Mouse (Mus musculus): ENCODE data around the gene Il33. TPM values are rescaled to one million over a fixed set of nuclear protein-coding genes. Genes with fewer than 3 reads are reported as not detected.
"Not testable (repeated sequence)": the region's sequence is repeated elsewhere in the genome, so short reads cannot be mapped to it uniquely, and the experiment has no call there.

Gene Il33
- total RNA-seq, 2 experiments from 2014 or later, result 29.9 to 37.1 TPM

GRCm38 (mm10) chr19:29942358-29942757, 17.4 kb downstream of the Il33 start:
- no peak overlapping the region for H3K4me3 ChIP-seq
- DNase-seq (ENCODE audit: extremely low spot score in 1 of 2, low spot score in 2 of 2), result no peak
- no peak for TF ChIP-seq CTCF (IDR thresholded peaks at IDR 0.05)
- no peak overlapping the region for H3K27ac ChIP-seq
- intact Hi-C loops (cut with DNase I), result no loop called here

GRCm38 (mm10) chr19:29944426-29944825, 19.5 kb downstream of the Il33 start:
- H3K27ac ChIP-seq, result no peak overlapping the region
- no peak for TF ChIP-seq CTCF (IDR thresholded peaks at IDR 0.05)
- intact Hi-C loops (cut with DNase I), result no loop called here
- DNase-seq (ENCODE audit: extremely low spot score in 1 of 2, low spot score in 2 of 2), result no peak
- H3K4me3 ChIP-seq, result no peak overlapping the region

- intact Hi-C loops (cut with DNase I); H3K4me3 ChIP-seq; H3K27ac ChIP-seq; DNase-seq (ENCODE audit: extremely low spot score in 1 of 2, low spot score in 2 of 2): not testable (repeated sequence)
Observed at GRCm38 (mm10) chr19:29944935-29945334, 20.0 kb downstream of the Il33 start.

- no peak for TF ChIP-seq CTCF (IDR thresholded peaks at IDR 0.05)
- intact Hi-C loops (cut with DNase I), result no loop called here
- no peak overlapping the region for H3K4me3 ChIP-seq
- DNase-seq (ENCODE audit: extremely low spot score in 1 of 2, low spot score in 2 of 2), result no peak
- peak overlapping the region; percentile 28; the same call in 1 of the 2 replicates for H3K27ac ChIP-seq
Observed at GRCm38 (mm10) chr19:29945557-29946422, 20.9 kb downstream of the Il33 start.

GRCm38 (mm10) chr19:29946423-29946716, 21.5 kb downstream of the Il33 start:
- no peak for DNase-seq (ENCODE audit: extremely low spot score in 1 of 2, low spot score in 2 of 2)
- intact Hi-C loops (cut with DNase I), result no loop called here
- no peak for TF ChIP-seq CTCF (IDR thresholded peaks at IDR 0.05)
- no peak overlapping the region for H3K4me3 ChIP-seq
- H3K27ac ChIP-seq, result no peak overlapping the region

GRCm38 (mm10) chr19:29947056-29947455, 22.1 kb downstream of the Il33 start:
- no peak for TF ChIP-seq CTCF (IDR thresholded peaks at IDR 0.05)
- intact Hi-C loops (cut with DNase I), result no loop called here
- DNase-seq (ENCODE audit: extremely low spot score in 1 of 2, low spot score in 2 of 2), result no peak
- H3K4me3 ChIP-seq, result no peak overlapping the region
- H3K27ac ChIP-seq, result no peak overlapping the region

GRCm38 (mm10) chr19:29947891-29948801, 23.2 kb downstream of the Il33 start:
- intact Hi-C loops (cut with DNase I), result no loop called here
- peak; percentile 69 for TF ChIP-seq CTCF (IDR thresholded peaks at IDR 0.05)
- Histone ChIP-seq H3K27ac (peak overlapping the region; percentile 56; the same call in 1 of the 2 replicates), H3K4me3 (peak overlapping the region; percentile 44)
- peak; percentile 69 to 71 for DNase-seq (ENCODE audit: extremely low spot score in 1 of 2, low spot score in 2 of 2)

GRCm38 (mm10) chr19:29952538-29952937, 27.6 kb downstream of the Il33 start:
- intact Hi-C loops (cut with DNase I), result no loop called here
- no peak for DNase-seq (ENCODE audit: extremely low spot score in 1 of 2, low spot score in 2 of 2)
- no peak for TF ChIP-seq CTCF (IDR thresholded peaks at IDR 0.05)
- Histone ChIP-seq H3K4me3 (no peak overlapping the region), H3K27ac (no peak overlapping the region)

- H3K4me3 ChIP-seq, result no peak overlapping the region
- no peak for DNase-seq (ENCODE audit: extremely low spot score in 1 of 2, low spot score in 2 of 2)
- intact Hi-C loops (cut with DNase I), result no loop called here
- no peak for TF ChIP-seq CTCF (IDR thresholded peaks at IDR 0.05)
- no peak overlapping the region for H3K27ac ChIP-seq
Observed at GRCm38 (mm10) chr19:29953833-29954232, 28.9 kb downstream of the Il33 start.

- intact Hi-C loops (cut with DNase I), result no loop called here
- DNase-seq (ENCODE audit: extremely low spot score in 1 of 2, low spot score in 2 of 2), result no peak
- Histone ChIP-seq H3K27ac (no peak overlapping the region), H3K4me3 (no peak overlapping the region)
- TF ChIP-seq CTCF (IDR thresholded peaks at IDR 0.05), result no peak
Observed at GRCm38 (mm10) chr19:29955454-29955853, 30.5 kb downstream of the Il33 start.

- no peak for DNase-seq (ENCODE audit: extremely low spot score in 1 of 2, low spot score in 2 of 2)
- TF ChIP-seq CTCF (IDR thresholded peaks at IDR 0.05), result no peak
- Histone ChIP-seq H3K4me3 (no peak overlapping the region), H3K27ac (no peak overlapping the region)
- intact Hi-C loops (cut with DNase I), result no loop called here
Observed at GRCm38 (mm10) chr19:29960906-29961305, 36.0 kb downstream of the Il33 start.

GRCm38 (mm10) chr19:29961842-29962241, 36.9 kb downstream of the Il33 start:
- no peak for TF ChIP-seq CTCF (IDR thresholded peaks at IDR 0.05)
- DNase-seq (ENCODE audit: extremely low spot score in 1 of 2, low spot score in 2 of 2), result no peak
- Histone ChIP-seq H3K27ac (no peak overlapping the region), H3K4me3 (no peak overlapping the region)
- intact Hi-C loops (cut with DNase I), result no loop called here

All from left cerebral cortex, adult 2 months (tissue).